Mouse (Mus musculus): ENCODE measurements around the gene Slc27a2. TPM values are rescaled to one million over a fixed set of nuclear protein-coding genes. Genes with fewer than 3 reads are reported as not detected.

Slc27a2 gene
- total RNA-seq, 2 experiments from 2014 or later = not detected

GRCm38 (mm10) chr2:126551244-126551890, 840 bp upstream of the Slc27a2 start:
- no peak for DNase-seq
- intact Hi-C loops (cut with DNase I) = no loop called here

DNA sequence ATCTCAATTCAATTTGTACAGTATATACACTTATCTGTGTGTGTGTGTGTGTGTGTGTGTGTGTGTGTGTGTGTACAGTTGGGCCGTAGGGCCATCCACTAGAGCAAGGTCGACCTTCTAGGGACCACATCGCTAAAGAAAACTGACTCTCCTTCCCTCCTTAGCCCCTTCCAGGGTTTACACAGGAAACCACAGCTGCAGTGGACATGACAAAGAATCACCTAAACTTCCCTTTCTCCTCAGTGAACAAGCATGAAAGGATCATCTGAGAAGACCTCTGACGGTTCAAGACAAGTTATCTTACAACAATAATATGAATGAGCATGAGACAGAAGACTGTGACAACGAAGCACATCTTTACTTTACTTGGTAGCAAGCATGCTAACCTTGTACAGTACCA, 311 bp upstream of the Slc27a2 start:
- no peak for DNase-seq
- intact Hi-C loops (cut with DNase I) = no loop called here

- DNase-seq = no peak
- intact Hi-C loops (cut with DNase I) = no loop called here
These were observed 1.1 kb downstream of the Slc27a2 start for GRCm38 (mm10) chr2:126553291-126553639.

DNA sequence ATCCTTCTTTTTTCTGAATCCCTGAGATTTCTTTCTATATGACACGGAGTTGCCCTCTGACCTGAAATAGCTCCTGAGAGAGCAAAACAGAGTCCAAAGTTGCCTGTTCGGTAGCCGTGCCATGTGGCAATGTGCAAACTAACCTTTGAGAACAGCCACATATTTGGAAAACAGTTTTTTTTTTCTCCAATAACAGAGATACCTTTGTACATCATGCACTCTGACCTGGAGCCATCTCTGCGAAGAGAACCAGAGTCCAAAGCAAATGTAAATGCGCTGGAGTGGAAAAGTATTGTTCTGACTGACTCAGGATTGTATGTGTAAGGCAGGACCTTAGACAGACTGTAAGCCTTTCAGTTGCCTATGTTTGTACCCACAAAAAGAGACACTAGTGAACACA, 3.3 kb downstream of the Slc27a2 start:
- no peak for DNase-seq

DNA sequence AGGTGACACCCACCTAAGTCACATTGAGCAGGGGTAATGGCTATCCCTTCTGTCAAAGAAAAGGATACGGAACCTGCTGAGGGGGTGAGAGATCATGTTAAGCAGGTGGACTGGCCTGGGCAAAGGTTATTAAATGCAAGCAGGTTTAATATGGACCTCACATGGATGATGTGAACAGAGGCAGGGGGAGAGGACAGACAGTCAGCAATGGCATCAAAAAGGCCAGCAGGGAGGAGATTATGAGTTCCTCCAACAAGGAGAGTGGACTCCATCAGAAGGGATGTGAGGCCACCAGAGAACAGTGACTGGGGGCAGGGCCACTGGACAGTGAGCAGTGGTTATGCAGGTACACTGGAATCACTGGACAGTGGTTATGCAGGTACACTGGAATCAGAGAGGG, 7.9 kb downstream of the Slc27a2 start:
- intact Hi-C loops (cut with DNase I) = no loop called here
- no peak for DNase-seq

More for the DNA sequence above, 3.3 kb downstream of the Slc27a2 start:
- intact Hi-C loops (cut with DNase I) = no loop called here

GRCm38 (mm10) chr2:126563411-126564105, 11.4 kb downstream of the Slc27a2 start:
- no peak for DNase-seq
- intact Hi-C loops (cut with DNase I) = no loop called here

- intact Hi-C loops (cut with DNase I) = no loop called here
- DNase-seq = no peak
These were observed 20.0 kb downstream of the Slc27a2 start for GRCm38 (mm10) chr2:126572163-126572562.

- no peak for DNase-seq
- intact Hi-C loops (cut with DNase I) = no loop called here
These were observed 20.5 kb downstream of the Slc27a2 start for GRCm38 (mm10) chr2:126572747-126573146.

DNA sequence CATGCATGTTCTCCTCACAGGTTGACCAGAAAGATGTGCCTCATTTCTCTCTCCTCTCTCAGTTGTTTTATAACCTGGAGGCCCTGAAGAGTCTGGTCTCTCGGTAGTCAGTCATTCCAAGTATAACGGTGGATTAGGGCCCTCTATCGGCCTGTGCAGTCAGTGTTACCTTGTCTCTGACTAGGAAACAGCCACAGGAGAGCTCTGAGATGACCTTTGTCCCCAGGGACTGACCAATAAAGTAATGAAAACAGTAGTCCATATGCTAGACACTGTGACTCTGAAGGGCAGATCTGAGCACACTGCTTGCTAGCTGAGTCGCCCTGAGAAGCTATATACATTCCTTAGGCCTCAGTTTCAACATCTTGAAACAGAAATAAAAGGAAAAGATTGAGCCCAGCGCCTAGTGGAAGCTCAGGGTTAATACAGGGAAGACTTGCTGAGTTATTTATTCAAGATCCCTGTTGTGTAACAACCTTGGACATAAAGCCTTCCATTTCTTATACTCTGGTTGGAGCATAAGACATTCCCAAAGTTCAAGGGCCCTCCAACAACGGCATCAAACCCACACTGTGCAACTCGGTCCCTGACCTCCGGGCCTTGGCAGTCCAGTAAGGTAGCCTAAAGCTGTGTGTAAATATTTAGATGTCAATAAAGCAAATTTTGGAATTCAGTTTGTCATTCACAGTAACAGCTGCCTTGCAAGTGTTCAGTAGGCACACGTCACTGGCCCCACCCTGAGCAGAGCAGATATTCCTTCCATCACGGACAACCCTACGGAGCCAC, 23.4 kb downstream of the Slc27a2 start:
- intact Hi-C loops (cut with DNase I) = no loop called here
- DNase-seq = no peak

GRCm38 (mm10) chr2:126577362-126577761, 25.2 kb downstream of the Slc27a2 start:
- DNase-seq = no peak
- intact Hi-C loops (cut with DNase I) = no loop called here

- intact Hi-C loops (cut with DNase I) = no loop called here
- DNase-seq = no peak
These were observed 27.1 kb downstream of the Slc27a2 start for GRCm38 (mm10) chr2:126579282-126579681.

- intact Hi-C loops (cut with DNase I) = no loop called here
- no peak for DNase-seq
These were observed 31.8 kb downstream of the Slc27a2 start for GRCm38 (mm10) chr2:126583960-126584359.

DNA sequence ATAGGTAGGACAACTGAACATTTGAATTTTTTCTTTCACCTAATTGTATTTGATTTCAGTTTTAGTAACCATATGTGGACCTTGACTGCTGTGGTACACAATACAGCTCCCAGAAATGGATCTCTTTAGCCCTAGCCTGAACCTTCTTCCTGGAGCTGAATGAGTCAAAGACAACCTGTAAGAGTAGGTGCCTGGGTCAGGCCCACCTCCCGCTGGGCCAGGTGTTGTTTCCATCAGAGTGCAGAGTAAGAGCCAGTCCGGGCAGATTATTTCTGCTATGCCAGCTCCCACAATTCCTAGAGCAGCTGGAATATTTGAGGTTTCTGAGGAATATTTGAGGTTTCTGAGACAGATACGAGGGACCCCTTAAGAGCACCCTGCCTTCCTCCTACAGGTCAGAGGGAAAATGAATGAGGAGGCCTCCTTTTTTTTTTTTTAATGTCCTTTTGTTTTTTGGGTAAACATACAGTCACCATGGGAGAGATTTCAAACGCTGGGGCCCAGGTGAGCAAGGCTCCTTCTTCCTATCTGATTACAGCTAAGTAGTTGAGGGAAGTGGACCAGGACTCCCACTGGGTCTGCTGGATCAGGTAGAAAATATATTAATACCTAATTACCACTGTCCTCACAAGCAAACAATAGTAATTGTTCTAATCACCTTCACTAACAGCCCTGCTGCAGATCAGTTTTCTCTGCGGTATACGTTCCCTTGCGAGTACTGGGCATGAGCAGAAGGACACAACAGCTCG, 32.6 kb downstream of the Slc27a2 start:
- intact Hi-C loops (cut with DNase I) = no loop called here
- DNase-seq = no peak

DNA sequence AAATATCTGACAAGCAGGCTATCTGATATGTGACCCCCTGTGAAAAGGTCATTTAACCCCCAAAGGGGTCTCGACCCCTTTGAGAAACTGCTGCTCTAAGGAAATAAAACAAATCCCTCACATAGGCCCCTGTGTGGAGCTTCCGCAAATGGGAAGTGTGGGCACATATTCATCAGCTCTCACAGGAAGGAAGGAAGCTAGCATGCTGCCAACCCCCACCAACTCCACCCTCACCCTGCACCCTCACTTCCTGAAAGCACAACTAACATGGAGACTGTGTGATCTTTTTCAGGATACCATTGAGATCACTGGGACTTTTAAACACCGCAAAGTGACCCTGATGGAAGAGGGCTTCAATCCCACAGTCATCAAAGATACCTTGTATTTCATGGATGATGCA, 35.3 kb downstream of the Slc27a2 start:
- intact Hi-C loops (cut with DNase I) = no loop called here
- DNase-seq = no peak

DNA sequence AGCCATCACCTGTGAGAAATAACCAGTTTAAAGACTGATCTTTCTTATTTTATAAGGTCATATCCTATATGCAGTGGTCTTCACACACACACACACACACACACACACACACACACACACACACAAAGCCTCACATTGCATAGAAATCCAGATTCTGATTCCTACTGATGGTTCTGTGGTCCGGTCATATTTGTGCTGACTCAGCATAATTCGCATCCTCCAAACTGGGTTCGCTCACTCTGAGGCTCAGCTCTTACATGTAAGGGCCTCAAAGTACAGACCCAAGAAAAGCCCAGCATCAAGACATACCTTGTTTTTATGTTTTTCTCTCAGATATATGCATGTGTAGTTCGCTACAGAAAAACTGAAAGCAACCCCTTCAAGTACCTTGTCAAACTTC, 39.1 kb downstream of the Slc27a2 start:
- no peak for DNase-seq
- intact Hi-C loops (cut with DNase I) = loop anchor here (5.0 kb wide), 1 partner anchor 416 kb away; the partner anchor contains the start of gene Ap4e1

- DNase-seq = peak; percentile 56 to 66
- intact Hi-C loops (cut with DNase I) = loop anchor here (2.0 to 5.0 kb wide), 2 partner anchors 69 to 413 kb away; partner anchors contain the start of gene Ap4e1
These were observed 41.8 kb downstream of the Slc27a2 start for GRCm38 (mm10) chr2:126593831-126594610.

GRCm38 (mm10) chr2:126596347-126597072, 44.3 kb downstream of the Slc27a2 start:
- intact Hi-C loops (cut with DNase I) = loop anchor here (5.0 kb wide), 1 partner anchor 186 kb away; the partner anchor contains the start of gene Usp50
- no peak for DNase-seq

DNA sequence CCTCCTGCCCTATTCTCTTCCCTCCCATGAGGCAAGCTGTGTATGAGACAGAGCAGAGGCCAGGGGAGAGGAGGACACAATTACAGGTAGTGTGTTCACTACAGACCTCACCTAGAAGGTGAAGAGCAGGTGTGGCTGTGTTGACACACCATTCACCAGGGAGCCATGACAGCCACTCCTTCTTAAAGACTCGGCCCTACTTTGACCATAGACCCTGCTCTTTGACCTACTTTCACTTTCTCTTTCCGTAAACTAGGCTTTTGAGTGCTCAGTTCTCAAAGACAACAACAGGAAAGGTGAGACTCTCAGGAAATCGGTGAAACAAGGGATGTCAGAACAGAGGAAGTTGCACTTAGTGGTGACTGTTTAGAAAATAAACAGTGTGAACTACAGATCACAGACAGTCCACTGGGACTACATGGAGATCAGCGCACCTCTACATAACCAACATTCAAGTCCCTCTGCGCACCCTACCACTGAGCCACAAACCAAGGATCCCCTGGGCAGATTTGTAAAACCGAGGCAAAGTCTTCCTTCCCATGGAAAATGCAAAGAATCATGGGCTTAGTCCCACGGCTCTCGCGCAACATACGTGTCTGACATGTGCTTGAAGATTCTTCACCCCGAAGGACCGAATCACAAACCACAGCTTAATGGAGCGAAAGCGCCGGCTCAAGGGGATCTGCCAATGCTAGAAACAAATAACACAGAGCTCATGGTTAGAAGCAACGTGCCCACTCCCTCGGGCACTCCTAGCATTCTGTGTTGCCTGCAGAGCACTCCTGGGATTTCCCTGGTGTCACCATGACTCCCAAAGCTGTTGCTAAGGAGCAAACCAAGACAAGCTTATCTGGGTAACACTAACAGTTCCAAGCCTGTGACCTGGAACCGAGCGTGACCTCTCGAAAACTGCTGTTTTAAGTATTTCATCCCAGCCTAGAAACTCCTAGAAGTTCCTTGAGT, 45.4 kb downstream of the Slc27a2 start:
- DNase-seq = no peak
- intact Hi-C loops (cut with DNase I) = loop anchor here (5.0 kb wide), 1 partner anchor 185 kb away; the partner anchor contains the start of gene Usp50

All from gastrocnemius, postnatal 36 days (tissue).